Mouse (Mus musculus) heart, adult 2 months (tissue): Measurements from ENCODE around the gene Sap30l.

Experiments used
- CTCF ChIP-seq: fragments of 200-600 bp; IDR thresholded peaks from 2 replicates; pipeline ENCODE4 v1.8.1; 2022; ENCODE audit warnings: antibody characterized with exemption, mild to moderate bottlenecking, moderate library complexity
- EP300 ChIP-seq: fragments of 200-500 bp; IDR thresholded peaks from 2 replicates; pipeline ENCODE4 v1.6.1; 2011; ENCODE audit warnings: low read depth, low read length, control low read depth; ENCODE audit not compliant: insufficient read depth
- POLR2A ChIP-seq: fragments of 200-500 bp; IDR thresholded peaks from 2 replicates; pipeline ENCODE4 v1.6.1; 2011; ENCODE audit warnings: mild to moderate bottlenecking, low read depth, low read length, control low read depth; ENCODE audit not compliant: insufficient read depth

DNA sequence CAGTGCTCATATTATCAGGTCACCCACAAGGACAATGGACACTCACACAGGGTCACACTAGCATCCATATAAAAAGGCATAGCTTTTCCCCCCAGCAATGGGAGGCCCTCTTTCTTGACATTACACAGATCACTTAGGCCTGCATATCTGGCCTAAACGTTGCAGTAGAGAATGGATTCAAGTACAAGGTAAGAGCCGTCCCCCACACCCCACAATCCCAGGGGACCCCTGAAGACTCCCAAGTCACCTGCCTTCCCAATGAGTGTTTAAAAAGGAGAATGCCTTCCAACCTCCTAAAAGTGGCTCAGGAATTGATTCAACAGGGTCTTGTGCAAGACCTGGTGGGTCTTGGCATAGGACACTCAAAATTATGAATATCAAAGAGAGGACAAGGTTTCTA is 33.9 kb downstream of the Sap30l start:
- TF ChIP-seq CTCF (no peak), POLR2A (no peak), EP300 (no peak)
